Comparison of ENCODE assay signal across 21 mouse cellular contexts in the genomic region with DNA sequence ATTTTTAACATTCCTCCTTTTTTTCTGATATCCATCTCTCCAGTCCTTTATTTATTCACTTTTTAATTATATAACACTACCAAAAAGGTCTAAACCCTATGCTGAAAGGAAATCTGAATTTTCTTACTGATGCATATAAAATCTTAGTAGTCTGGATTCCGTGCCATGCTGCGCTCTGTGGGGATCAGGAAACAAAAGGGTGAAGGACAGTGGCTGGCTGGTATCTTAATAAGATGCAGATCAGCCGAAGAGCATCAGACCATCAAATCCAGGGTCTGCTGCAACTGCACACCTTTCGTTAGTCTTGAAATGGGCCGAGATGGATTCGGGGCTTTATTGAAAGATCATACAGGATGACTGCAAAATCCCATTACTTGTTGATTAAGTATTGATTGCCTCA.
DNase-seq lines count a peak whose midpoint lies in the region; ATAC-seq lines count a peak whose summit lies in the region.
"Had no signal": no experiment of that assay in that cellular context is flagged by ENCODE, and none has a peak within 500 bp of the region (broad histone marks: within the 10 kb centered on the region; RNA-seq: fewer than 3 reads in every experiment).

No protein-coding gene starts in this region.

- no peak overlapping the region for H3K27ac ChIP-seq in hindbrain, embryonic 10.5 days
- no peak overlapping the region for H3K27ac ChIP-seq in hindbrain, embryonic 16.5 days (ENCODE audit: low read depth, low read length)
- no peak overlapping the region for H3K27ac ChIP-seq in midbrain, embryonic 11.5 days (ENCODE audit: low read depth, low read length)
- H3K27ac ChIP-seq in midbrain, embryonic 13.5 days: no peak overlapping the region
- H3K27ac ChIP-seq: embryonic facial prominence, embryonic 12.5 days; embryonic facial prominence, embryonic 15.5 days; gastrocnemius, adult 2 months; intestine, embryonic 15.5 days had no signal

- no peak for ATAC-seq in hindbrain, embryonic 16.5 days
- ATAC-seq in midbrain, embryonic 11.5 days (ENCODE audit: low FRiP score): peak; percentile 72
- no peak; the same call in 1 of the 2 replicates for ATAC-seq in midbrain, embryonic 13.5 days
- ATAC-seq: activated CD4-positive, CD25-positive, alpha-beta regulatory T cell, adult 4 months; forebrain, embryonic 14.5 days; forebrain, postnatal 0 days; intestine, embryonic 15.5 days had no signal

- H3K4me2 ChIP-seq in hindbrain, embryonic 16.5 days (ENCODE audit: low read length): no peak overlapping the region
- H3K4me2 ChIP-seq in midbrain, embryonic 11.5 days: no peak overlapping the region
- H3K4me2 ChIP-seq in midbrain, embryonic 13.5 days (replicated peaks): no peak overlapping the region
- H3K4me2 ChIP-seq: embryonic facial prominence, embryonic 12.5 days; embryonic facial prominence, embryonic 15.5 days; heart, embryonic 11.5 days; intestine, embryonic 15.5 days had no signal

- no peaks in the 10 kb centered on the region for H3K36me3 ChIP-seq in hindbrain, embryonic 10.5 days
- H3K36me3 ChIP-seq in hindbrain, embryonic 16.5 days (ENCODE audit: control insufficient read depth, insufficient read depth, low read length): no peaks in the 10 kb centered on the region
- H3K36me3 ChIP-seq in midbrain, embryonic 11.5 days (ENCODE audit: control insufficient read depth, insufficient read depth, low read length): no peaks in the 10 kb centered on the region
- H3K36me3 ChIP-seq in midbrain, embryonic 13.5 days: no peaks in the 10 kb centered on the region
- H3K36me3 ChIP-seq: embryonic facial prominence, embryonic 12.5 days; embryonic facial prominence, embryonic 15.5 days; intestine, embryonic 15.5 days had no signal

- H3K9ac ChIP-seq in hindbrain, embryonic 16.5 days (ENCODE audit: low read depth, low read length): no peak overlapping the region
- H3K9ac ChIP-seq in midbrain, embryonic 11.5 days (ENCODE audit: low read length): no peak overlapping the region
- no peak overlapping the region for H3K9ac ChIP-seq in midbrain, embryonic 13.5 days (replicated peaks)
- H3K9ac ChIP-seq: embryonic facial prominence, embryonic 12.5 days; embryonic facial prominence, embryonic 15.5 days; forebrain, postnatal 0 days; intestine, embryonic 15.5 days had no signal

- H3K4me1 ChIP-seq in hindbrain, embryonic 10.5 days (replicated peaks): peaks cover 8% of the 10 kb centered on the region
- H3K4me1 ChIP-seq in hindbrain, embryonic 16.5 days (ENCODE audit: control insufficient read depth, insufficient read depth, low read depth, low read length): no peaks in the 10 kb centered on the region
- no peaks in the 10 kb centered on the region for H3K4me1 ChIP-seq in midbrain, embryonic 11.5 days (ENCODE audit: control insufficient read depth, insufficient read depth, low read length)
- peaks cover 8% of the 10 kb centered on the region; the same call in 1 of the 2 replicates for H3K4me1 ChIP-seq in midbrain, embryonic 13.5 days (replicated peaks)
- H3K4me1 ChIP-seq: embryonic facial prominence, embryonic 12.5 days; embryonic facial prominence, embryonic 15.5 days; intestine, embryonic 15.5 days had no signal

- WGBS in hindbrain, embryonic 10.5 days: 64% methylated on average over 6 of the region's 6 CpGs
- 57% methylated on average over 6 of the region's 6 CpGs for WGBS in hindbrain, embryonic 16.5 days
- 35% methylated on average over 6 of the region's 6 CpGs for WGBS in midbrain, embryonic 11.5 days
- WGBS in midbrain, embryonic 13.5 days: 34% methylated on average over 6 of the region's 6 CpGs

- H3K9me3 ChIP-seq in hindbrain, embryonic 10.5 days: no peaks in the 10 kb centered on the region
- no peaks in the 10 kb centered on the region for H3K9me3 ChIP-seq in hindbrain, embryonic 16.5 days (ENCODE audit: control insufficient read depth, low read length)
- H3K9me3 ChIP-seq in midbrain, embryonic 11.5 days (ENCODE audit: control insufficient read depth, low read length): no peaks in the 10 kb centered on the region
- no peaks in the 10 kb centered on the region for H3K9me3 ChIP-seq in midbrain, embryonic 13.5 days
- H3K9me3 ChIP-seq: embryonic facial prominence, embryonic 12.5 days; embryonic facial prominence, embryonic 15.5 days; intestine, embryonic 15.5 days had no signal

- H3K27me3 ChIP-seq in hindbrain, embryonic 10.5 days (ENCODE audit: insufficient read depth, poor library complexity, severe bottlenecking): no peaks in the 10 kb centered on the region
- no peaks in the 10 kb centered on the region for H3K27me3 ChIP-seq in hindbrain, embryonic 16.5 days (replicated peaks; ENCODE audit: control insufficient read depth, insufficient read depth, low read length)
- no peaks in the 10 kb centered on the region for H3K27me3 ChIP-seq in midbrain, embryonic 11.5 days (ENCODE audit: control insufficient read depth, insufficient read depth, low read length)
- no peaks in the 10 kb centered on the region for H3K27me3 ChIP-seq in midbrain, embryonic 13.5 days
- H3K27me3 ChIP-seq: embryonic facial prominence, embryonic 12.5 days; embryonic facial prominence, embryonic 15.5 days; intestine, embryonic 15.5 days had no signal

- peak; percentile 3 for DNase-seq in hindbrain, embryonic 10.5 days (ENCODE audit: low spot score)
- peak; percentile 86 for DNase-seq in midbrain, embryonic 11.5 days (ENCODE audit: low spot score, missing footprints)
- DNase-seq in retina, embryonic 14.5 days (ENCODE audit: low spot score): peak; percentile 11
- no peak for DNase-seq in retina, postnatal 1 day
- DNase-seq: adrenal gland, adult 8-10 months; adrenal gland, postnatal 25 days; cerebellum, adult 2 months; cerebellum, adult 9-11 months; cerebellum, postnatal 25 days; forebrain, postnatal 0 days; gastrocnemius, adult 2 months; gastrocnemius, postnatal 14 days; heart, adult 11 months had no signal

- no peak overlapping the region for H3K4me3 ChIP-seq in hindbrain, embryonic 10.5 days
- H3K4me3 ChIP-seq in hindbrain, embryonic 16.5 days (ENCODE audit: low read length): no peak overlapping the region
- no peak overlapping the region for H3K4me3 ChIP-seq in midbrain, embryonic 11.5 days (ENCODE audit: low read depth, low read length)
- no peak overlapping the region for H3K4me3 ChIP-seq in midbrain, embryonic 13.5 days (replicated peaks)
- H3K4me3 ChIP-seq: embryonic facial prominence, embryonic 12.5 days; embryonic facial prominence, embryonic 15.5 days; gastrocnemius, adult 2 months; intestine, embryonic 15.5 days had no signal
